Mouse (Mus musculus) yolk sac, embryonic 10.5 days (tissue): Measurements from ENCODE around the gene Zfhx3.

Experiments used
- DNase-seq: peaks from one replicate; pipeline ENCODE4 v3.0.0-alpha.2; 2017; ENCODE audit warnings: low spot score

The Zfhx3 gene

DNA sequence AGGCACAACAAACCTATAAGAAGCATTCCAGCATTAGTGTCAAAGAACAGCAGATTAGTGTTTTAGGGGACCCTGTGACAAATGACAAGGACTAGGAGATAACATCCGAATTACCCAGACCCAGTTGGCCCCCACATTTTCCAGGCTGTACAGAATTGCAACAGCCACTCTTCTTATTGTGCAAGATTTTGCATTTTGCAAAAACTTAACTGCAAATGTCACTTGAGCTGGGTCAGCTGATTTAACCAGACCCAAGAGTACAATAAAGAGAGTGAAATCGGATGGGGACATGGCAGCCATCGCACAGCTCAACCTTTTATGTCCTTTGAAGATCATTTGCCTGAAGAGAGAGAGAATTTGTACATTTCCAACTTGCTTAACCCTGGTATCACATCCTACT lies 720.3 kb downstream of the Zfhx3 start:
- DNase-seq, result no peak

DNA sequence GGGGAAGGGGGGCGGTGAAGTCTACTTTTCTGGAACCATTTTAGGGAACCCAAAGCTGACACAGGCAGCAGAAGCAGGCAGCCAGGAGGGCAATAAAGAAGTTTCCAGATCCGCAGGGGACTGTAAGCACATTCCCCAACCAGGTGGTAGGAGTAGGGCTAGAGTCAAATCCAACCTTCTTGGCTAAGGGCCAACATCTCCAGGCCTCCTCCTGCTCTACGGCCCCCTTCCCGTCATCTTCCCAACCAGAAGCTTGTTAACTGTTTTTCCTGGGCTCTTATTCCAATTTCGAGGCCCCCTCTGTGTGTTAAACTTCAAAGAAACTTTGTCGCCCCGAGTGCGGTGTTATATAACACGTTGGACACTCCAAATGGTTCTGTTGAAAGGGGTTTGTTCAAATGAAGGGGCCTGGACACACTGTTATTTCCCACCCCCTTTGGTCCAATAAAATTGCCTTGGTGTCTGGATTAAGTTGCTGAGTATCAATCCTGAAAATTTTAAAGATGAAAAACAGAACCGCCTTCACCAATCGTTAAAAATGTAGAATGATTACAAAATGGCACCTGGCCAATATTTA lies 729.6 kb downstream of the Zfhx3 start:
- DNase-seq, result no peak

- no peak for DNase-seq
These were observed 732.6 kb downstream of the Zfhx3 start for GRCm38 (mm10) chr8:108675001-108675525.

DNA sequence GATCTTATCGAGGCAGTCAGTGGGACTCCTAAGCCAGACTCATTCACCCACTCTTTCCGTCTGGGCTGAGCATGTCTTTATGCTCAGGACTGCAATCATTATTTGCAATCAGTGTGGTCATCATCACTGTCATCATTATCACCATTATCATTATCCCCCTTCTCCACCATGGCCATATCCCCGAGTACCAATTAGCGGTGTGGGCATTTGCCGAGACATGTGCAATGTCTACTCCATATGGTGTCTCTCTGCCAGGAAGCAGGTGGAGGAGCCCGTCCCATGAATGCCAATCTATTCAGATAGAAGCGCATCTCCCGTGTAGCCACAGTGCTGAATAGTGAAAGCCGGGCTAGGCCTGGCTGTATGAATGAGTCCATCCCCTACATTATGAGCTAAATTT lies 747.2 kb downstream of the Zfhx3 start:
- no peak for DNase-seq

- DNase-seq, result no peak
These were observed 748.4 kb downstream of the Zfhx3 start for GRCm38 (mm10) chr8:108690576-108691455.

GRCm38 (mm10) chr8:108691456-108692238 lies 749.2 kb downstream of the Zfhx3 start:
- DNase-seq, result peak; percentile 70

DNA sequence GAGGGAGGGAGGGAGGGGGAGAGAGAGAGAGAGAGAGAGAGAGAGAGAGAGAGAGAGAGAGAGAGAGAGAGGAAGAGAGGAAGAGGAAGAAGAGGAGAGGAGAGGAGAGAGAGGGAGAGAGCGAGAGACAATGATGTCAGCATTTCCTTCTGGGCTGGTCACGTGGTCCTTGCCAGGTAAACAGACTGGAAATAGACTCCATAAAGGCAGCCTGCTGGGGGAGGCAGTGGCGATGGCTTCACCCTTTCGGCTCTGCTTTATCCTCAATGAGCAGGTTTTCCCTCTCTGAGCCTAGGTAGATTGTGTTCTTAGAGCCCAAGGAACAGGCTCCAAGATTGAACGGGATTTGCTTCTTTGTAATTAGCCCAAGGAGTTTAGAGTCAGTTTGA lies 749.8 kb downstream of the Zfhx3 start:
- peak; percentile 70 for DNase-seq

DNA sequence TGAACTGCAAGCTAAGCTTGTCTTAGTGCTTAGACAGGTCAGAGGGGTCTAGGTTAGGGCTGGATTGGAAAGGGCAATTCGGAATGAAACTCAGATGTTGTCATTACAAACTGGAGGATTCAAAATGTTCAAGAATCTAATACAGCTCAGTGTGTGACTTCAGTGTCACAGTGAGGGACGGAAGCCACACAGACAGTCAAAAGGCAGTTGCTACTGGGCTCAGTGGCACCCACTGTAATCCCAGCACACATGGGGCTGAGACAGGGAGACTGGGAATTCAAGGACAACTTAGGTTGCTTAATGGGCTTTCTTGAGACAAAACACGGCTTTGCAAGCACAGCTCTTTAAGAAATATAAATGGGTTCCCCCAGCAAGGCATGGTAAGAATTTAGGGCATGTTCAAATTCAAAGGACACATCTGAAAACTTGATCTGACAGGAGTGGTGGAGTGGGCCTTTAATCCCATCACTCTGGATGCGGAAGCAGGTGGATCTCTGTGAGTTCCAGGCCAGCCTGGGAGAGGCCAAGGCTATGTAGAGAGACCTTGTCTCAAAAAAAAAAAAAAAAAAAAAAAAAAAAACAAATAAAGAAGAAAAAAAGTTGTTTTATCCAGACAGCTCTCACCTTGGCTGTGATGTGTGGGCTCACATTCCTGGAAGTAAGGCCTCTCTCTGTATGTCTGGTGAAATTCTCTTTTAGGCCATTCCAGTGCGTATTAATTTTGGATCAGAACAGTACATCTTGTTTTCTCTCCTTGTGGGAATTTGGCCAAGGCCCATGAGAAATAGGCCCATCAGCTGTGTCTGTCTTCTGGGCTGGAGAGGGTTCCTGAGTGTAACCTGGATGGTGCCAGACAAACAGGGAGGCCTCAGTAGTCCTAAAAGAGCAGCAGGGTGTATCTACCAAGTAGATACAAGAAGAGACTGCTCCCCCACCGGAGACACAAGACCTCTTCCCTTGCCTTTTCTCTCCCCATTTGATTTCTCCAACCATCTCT lies 750.5 kb downstream of the Zfhx3 start:
- no peak for DNase-seq

DNA sequence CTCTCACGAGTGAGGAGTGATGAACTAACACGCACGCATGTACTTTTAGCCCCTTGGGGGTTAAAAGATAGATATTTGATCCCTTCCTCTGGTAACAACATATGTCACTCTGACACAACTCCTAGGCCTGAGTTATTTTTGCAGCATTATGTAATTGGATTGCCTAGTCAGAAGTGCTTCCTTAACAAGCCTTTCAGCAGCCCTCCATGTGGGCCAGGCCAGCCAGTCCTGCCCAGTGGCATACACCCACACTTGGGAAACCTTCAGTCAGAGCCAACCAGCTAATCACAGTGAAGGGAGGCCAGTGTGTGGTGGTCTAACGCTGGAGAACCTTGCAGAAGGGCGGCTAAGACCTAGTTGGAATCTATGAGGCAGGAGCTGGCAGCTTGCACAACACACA lies 751.4 kb downstream of the Zfhx3 start:
- no peak for DNase-seq

DNA sequence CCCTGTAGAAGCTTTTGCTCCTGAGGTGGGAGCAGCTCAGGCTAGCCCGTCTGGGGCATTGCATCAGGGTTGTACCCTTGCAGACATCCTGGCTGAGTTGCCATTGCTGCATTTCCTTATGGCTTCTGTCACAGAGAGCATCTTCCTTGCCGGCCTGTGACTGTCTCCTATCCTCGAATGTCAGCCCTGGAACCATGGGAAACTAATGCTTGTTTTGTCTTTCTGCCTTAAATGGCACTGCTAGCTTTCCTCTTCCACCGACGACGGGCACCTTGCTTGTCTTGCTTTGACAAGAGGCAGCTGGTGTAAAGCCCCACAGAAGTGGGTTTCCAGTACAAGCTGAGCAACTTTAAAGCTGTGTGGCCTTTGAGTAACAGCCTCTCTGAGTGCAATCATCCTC lies 752.1 kb downstream of the Zfhx3 start:
- no peak for DNase-seq

DNA sequence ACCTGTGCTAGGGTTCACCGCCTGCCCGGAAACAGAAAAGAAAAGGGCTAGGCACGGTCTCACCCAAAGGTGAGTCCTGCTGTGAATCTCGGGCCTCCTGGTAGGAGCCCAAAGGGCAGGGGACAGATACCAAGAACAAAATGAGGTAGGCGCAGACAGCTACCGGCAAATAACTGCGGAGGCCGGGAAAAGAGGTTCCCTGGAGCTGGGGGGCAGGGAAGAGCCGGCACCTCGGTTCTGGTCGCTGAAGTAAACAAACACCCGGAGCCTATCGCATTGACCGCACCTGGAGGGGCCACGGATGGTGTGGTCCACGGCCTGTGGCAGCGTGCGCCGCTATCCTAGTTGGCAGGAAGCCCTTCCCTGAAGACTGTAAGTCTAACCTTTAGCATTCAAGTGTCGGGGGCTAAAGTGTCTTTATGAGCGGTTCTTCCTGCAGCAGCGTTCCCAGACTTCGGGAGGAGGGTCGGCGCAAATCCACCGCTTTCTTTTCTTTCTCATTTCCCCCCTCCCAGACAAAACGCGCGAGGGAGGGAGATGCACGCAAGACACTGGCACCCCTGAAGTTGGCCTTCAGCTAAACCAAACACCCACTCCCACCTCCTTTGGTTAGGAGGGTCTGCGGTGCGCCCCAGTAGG lies 752.9 kb downstream of the Zfhx3 start:
- DNase-seq, result no peak

DNA sequence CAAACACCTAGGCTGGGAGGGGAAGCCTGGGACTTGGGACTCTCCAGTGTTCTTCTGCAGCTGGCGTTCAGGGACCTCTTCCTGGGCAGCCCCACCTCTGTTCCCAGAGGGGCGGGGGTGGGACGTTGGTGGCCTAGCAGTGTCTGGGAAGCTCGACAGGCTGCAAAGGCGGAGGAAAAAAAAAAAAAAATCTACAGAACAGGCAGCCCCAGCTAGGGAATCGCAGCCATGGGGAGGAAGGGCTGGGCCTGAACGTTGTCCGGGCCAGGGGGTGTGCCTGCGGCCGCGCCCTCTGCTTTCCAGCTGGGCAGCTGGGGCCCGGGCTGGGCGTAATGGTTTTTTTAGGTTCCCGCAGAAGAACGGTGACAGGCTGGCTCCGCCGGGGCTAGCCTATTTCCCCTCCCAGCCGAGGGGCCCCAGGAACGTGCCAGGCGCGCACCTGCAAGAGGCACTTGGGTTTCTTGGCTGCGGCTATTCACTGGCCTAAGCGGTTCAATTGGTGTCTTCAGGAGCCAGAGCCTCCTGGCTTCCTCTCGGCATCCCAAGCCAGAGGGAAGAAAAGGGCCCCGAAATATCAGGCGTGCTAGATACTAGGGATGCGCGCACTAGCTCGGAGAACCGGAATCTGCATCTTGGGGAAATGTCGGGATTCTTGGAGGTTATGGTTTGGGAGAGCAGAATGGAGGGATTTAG lies 753.6 kb downstream of the Zfhx3 start:
- DNase-seq, result no peak

DNA sequence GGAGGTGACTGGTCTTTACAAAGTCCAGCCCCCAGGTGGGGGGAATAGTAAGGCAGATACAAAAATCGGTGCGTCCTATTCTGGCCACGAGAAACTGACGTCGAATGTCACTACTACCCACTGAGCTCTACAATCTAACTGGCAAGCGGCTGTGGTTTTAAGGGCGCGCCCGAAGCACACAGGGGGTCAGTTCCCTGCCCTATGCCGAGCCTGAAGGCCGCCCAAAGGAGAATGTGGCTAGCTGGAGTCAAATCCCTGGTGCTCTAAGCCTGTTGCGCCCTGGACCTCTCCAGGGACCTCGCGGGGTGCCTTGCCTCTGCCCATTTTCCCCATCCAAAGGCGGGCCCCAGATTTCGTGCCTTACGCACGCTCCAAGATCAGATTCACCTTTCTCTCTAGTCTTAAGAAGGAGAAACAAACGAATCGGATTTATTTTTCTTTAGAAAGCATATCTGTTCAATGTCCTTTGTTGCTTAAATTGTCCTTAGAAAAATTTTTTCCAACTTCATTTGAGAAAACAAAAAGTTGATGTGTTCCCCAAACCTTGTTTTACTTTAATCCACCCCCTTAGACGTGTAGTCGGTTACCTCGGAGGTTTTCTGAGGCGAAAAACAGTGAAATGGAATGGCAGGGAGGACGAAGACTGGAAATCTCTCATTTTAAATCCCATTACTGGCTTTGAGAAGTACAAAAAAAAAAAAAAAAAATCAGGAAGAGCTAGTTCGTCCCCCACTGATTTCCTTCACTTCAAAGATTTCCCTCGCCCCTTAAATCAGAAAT lies 754.4 kb downstream of the Zfhx3 start:
- no peak for DNase-seq

DNA sequence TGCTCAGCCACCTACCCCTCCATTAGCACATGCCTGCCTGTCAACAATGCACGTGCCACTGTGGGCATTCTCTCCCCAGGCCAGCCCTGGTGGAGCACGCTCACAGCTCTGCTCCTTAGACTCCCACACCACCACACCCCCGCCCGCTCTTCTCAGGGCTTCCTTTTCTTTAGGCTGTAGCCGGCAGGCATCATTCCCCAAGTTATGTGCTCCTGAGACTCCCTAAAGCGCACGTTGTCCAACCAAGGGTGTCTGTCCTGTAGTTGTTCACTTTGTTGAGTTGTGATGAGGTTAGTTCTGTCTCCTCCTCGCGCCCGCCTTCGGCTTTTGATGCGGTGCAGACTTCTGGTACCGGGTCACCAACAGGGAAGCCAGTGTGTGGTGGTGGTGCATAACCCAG lies 755.1 kb downstream of the Zfhx3 start:
- DNase-seq, result no peak

GRCm38 (mm10) chr8:108698101-108698660 lies 755.7 kb downstream of the Zfhx3 start:
- DNase-seq, result no peak

DNA sequence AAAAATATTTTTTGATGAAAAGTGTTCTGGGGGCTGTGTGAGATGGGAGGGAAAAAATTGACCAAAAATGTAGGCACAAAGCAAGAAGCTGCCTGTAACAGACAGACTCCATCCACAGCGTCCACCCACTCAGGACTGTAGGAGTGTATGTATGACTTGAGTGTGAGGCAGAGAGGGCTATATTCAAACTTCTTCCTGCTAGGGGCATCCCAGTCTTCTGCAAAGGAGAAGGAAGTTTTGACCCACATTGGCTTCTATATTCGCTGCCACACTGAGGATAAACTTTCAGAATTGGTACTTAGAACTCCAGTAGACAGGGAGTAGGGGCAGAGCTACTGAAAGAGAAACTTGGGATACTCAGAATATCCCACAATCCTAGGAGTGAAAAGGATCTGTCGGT lies 756.6 kb downstream of the Zfhx3 start:
- no peak for DNase-seq

GRCm38 (mm10) chr8:108699454-108700345 lies 757.3 kb downstream of the Zfhx3 start:
- no peak for DNase-seq
